Mouse (Mus musculus): Measurements from ENCODE around the gene Qser1. TPM values are rescaled to one million over a fixed set of nuclear protein-coding genes. Genes with fewer than 3 reads are reported as not detected.
"Not testable (repeated sequence)": the region's sequence is repeated elsewhere in the genome, so short reads cannot be mapped to it uniquely, and the experiment has no call there.

Qser1 gene
- polyA plus RNA-seq, 1 experiment, result 0.02 TPM

- no peaks in the 10 kb centered on the region for H3K27me3 ChIP-seq (ENCODE audit: control insufficient read depth)
- H3K4me3 ChIP-seq (replicated peaks), result no peak overlapping the region
- no peaks in the 10 kb centered on the region for H3K9me3 ChIP-seq (ENCODE audit: control insufficient read depth, low read length)
- no peaks in the 10 kb centered on the region for H3K36me3 ChIP-seq (ENCODE audit: control insufficient read depth)
- H3K4me1 ChIP-seq (ENCODE audit: control insufficient read depth), result no peaks in the 10 kb centered on the region
- TF ChIP-seq GATA1 (IDR thresholded peaks at IDR 0.05; ENCODE audit: low read length), result no peak
- TF ChIP-seq TAL1 (IDR thresholded peaks at IDR 0.05; ENCODE audit: low read length), result no peak
These were observed 15.9 kb upstream of the Qser1 start for GRCm38 (mm10) chr2:104832486-104832885.

- H3K4me3 ChIP-seq (replicated peaks), result no peak overlapping the region
- no peak for TF ChIP-seq TAL1 (IDR thresholded peaks at IDR 0.05; ENCODE audit: low read length)
- no peak for TF ChIP-seq GATA1 (IDR thresholded peaks at IDR 0.05; ENCODE audit: low read length)
- no peaks in the 10 kb centered on the region for H3K27me3 ChIP-seq (ENCODE audit: control insufficient read depth)
- no peaks in the 10 kb centered on the region for H3K9me3 ChIP-seq (ENCODE audit: control insufficient read depth, low read length)
- no peaks in the 10 kb centered on the region for H3K4me1 ChIP-seq (ENCODE audit: control insufficient read depth)
- no peaks in the 10 kb centered on the region for H3K36me3 ChIP-seq (ENCODE audit: control insufficient read depth)
These were observed 9.6 kb upstream of the Qser1 start for GRCm38 (mm10) chr2:104826191-104826590.

GRCm38 (mm10) chr2:104818763-104819162, 2.2 kb upstream of the Qser1 start:
- not testable (repeated sequence) for H3K36me3 ChIP-seq (ENCODE audit: control insufficient read depth); H3K9me3 ChIP-seq (ENCODE audit: control insufficient read depth, low read length); H3K4me3 ChIP-seq (replicated peaks)
- Histone ChIP-seq H3K4me1 (ENCODE audit: control insufficient read depth) (peaks cover 34% of the 10 kb centered on the region), H3K27me3 (ENCODE audit: control insufficient read depth) (peaks cover 14% of the 10 kb centered on the region)

- Histone ChIP-seq H3K4me1 (ENCODE audit: control insufficient read depth) (peaks cover 34% of the 10 kb centered on the region), H3K4me3 (replicated peaks) (peak overlapping the region; percentile 80), H3K9me3 (ENCODE audit: control insufficient read depth, low read length) (no peaks in the 10 kb centered on the region), H3K36me3 (ENCODE audit: control insufficient read depth) (no peaks in the 10 kb centered on the region), H3K27me3 (ENCODE audit: control insufficient read depth) (peaks cover 14% of the 10 kb centered on the region)
- TF ChIP-seq TAL1 (IDR thresholded peaks at IDR 0.05; ENCODE audit: low read length) (no peak), GATA1 (IDR thresholded peaks at IDR 0.05; ENCODE audit: low read length) (no peak)
These were observed 1.2 kb upstream of the Qser1 start for GRCm38 (mm10) chr2:104817555-104818330.

- Histone ChIP-seq H3K9me3 (ENCODE audit: control insufficient read depth, low read length) (no peaks in the 10 kb centered on the region), H3K4me3 (replicated peaks) (peak overlapping the region; percentile 80), H3K27me3 (ENCODE audit: control insufficient read depth) (peaks cover 14% of the 10 kb centered on the region), H3K36me3 (ENCODE audit: control insufficient read depth) (no peaks in the 10 kb centered on the region), H3K4me1 (ENCODE audit: control insufficient read depth) (peaks cover 34% of the 10 kb centered on the region)
- TF ChIP-seq GATA1 (IDR thresholded peaks at IDR 0.05; ENCODE audit: low read length), result no peak
- no peak for TF ChIP-seq TAL1 (IDR thresholded peaks at IDR 0.05; ENCODE audit: low read length)
These were observed 393 bp upstream of the Qser1 start for GRCm38 (mm10) chr2:104816866-104817439.

GRCm38 (mm10) chr2:104815561-104816370, 794 bp downstream of the Qser1 start:
- H3K27me3 ChIP-seq (ENCODE audit: control insufficient read depth), result peaks cover 14% of the 10 kb centered on the region
- no peaks in the 10 kb centered on the region for H3K36me3 ChIP-seq (ENCODE audit: control insufficient read depth)
- peak overlapping the region; percentile 80 for H3K4me3 ChIP-seq (replicated peaks)
- H3K9me3 ChIP-seq (ENCODE audit: control insufficient read depth, low read length), result no peaks in the 10 kb centered on the region
- peaks cover 34% of the 10 kb centered on the region for H3K4me1 ChIP-seq (ENCODE audit: control insufficient read depth)
- no peak for TF ChIP-seq TAL1 (IDR thresholded peaks at IDR 0.05; ENCODE audit: low read length)
- no peak for TF ChIP-seq GATA1 (IDR thresholded peaks at IDR 0.05; ENCODE audit: low read length)

GRCm38 (mm10) chr2:104814181-104814951, 2.2 kb downstream of the Qser1 start:
- H3K27me3 ChIP-seq (ENCODE audit: control insufficient read depth), result peaks cover 14% of the 10 kb centered on the region
- no peak overlapping the region for H3K4me3 ChIP-seq (replicated peaks)
- TF ChIP-seq TAL1 (IDR thresholded peaks at IDR 0.05; ENCODE audit: low read length), result no peak
- TF ChIP-seq GATA1 (IDR thresholded peaks at IDR 0.05; ENCODE audit: low read length), result no peak
- H3K36me3 ChIP-seq (ENCODE audit: control insufficient read depth), result no peaks in the 10 kb centered on the region
- peaks cover 35% of the 10 kb centered on the region for H3K4me1 ChIP-seq (ENCODE audit: control insufficient read depth)
- H3K9me3 ChIP-seq (ENCODE audit: control insufficient read depth, low read length), result no peaks in the 10 kb centered on the region

- Histone ChIP-seq H3K36me3 (ENCODE audit: control insufficient read depth) (no peaks in the 10 kb centered on the region), H3K4me3 (replicated peaks) (no peak overlapping the region), H3K9me3 (ENCODE audit: control insufficient read depth, low read length) (0 out of 2 replicates have a peak, but pooled peaks cover 2% of the 10 kb centered on the region), H3K4me1 (ENCODE audit: control insufficient read depth) (peaks cover 2% of the 10 kb centered on the region; the same call in 1 of the 2 replicates), H3K27me3 (ENCODE audit: control insufficient read depth) (no peaks in the 10 kb centered on the region)
- TF ChIP-seq TAL1 (IDR thresholded peaks at IDR 0.05; ENCODE audit: low read length) (no peak), GATA1 (IDR thresholded peaks at IDR 0.05; ENCODE audit: low read length) (no peak)
These were observed 11.1 kb downstream of the Qser1 start for GRCm38 (mm10) chr2:104805435-104805834.

Data from erythroblast, embryonic 14.5 days (primary cell).